Mouse (Mus musculus) heart, embryonic 10.5 days (tissue): ENCODE measurements at regions not wholly inside any gene's neighbourhood (a gene's known extent, or its start where the extent isn't known, plus 50 kb on each side); places are given as distances from the start of the nearest gene placed in this dataset.
A peak's percentile ranks its signal among the peaks of the same experiment; 100 is the strongest.

Experiments used
- DNase-seq: peaks from one replicate; pipeline ENCODE4 v3.0.0-alpha.2; 2017; ENCODE audit warnings: low spot score
- H3K27ac ChIP-seq: fragments of 300-500 bp; sonication (generic); 2 replicates; pipeline ENCODE4 v1.5.1; 2016; ENCODE audit warnings: mild to moderate bottlenecking
- H3K27me3 ChIP-seq: fragments of 300-500 bp; sonication (generic); 2 replicates; pipeline ENCODE4 v1.6.1; 2016; ENCODE audit warnings: mild to moderate bottlenecking; ENCODE audit not compliant: poor library complexity, insufficient read depth, severe bottlenecking
- H3K36me3 ChIP-seq: fragments of 300-500 bp; sonication (generic); 2 replicates; pipeline ENCODE4 v1.6.1; 2016; ENCODE audit warnings: mild to moderate bottlenecking, moderate library complexity
- H3K4me1 ChIP-seq: fragments of 300-500 bp; sonication (generic); 2 replicates; pipeline ENCODE4 v1.6.1; 2016; ENCODE audit warnings: mild to moderate bottlenecking
- H3K4me3 ChIP-seq: fragments of 300-500 bp; sonication (generic); 2 replicates; pipeline ENCODE4 v1.5.1; 2016; ENCODE audit warnings: mild to moderate bottlenecking, moderate library complexity
- H3K9me3 ChIP-seq: fragments of 300-500 bp; sonication (generic); 2 replicates; pipeline ENCODE4 v1.6.1; 2016; ENCODE audit warnings: mild to moderate bottlenecking, moderate library complexity
- WGBS: fragments of 180-500 bp; shearing (Covaris S2); methylation state at CpG from one replicate; pipeline ENCODE4 v1.1.7; 2016; 5-methylcytosine and 5-hydroxymethylcytosine counted together

DNA sequence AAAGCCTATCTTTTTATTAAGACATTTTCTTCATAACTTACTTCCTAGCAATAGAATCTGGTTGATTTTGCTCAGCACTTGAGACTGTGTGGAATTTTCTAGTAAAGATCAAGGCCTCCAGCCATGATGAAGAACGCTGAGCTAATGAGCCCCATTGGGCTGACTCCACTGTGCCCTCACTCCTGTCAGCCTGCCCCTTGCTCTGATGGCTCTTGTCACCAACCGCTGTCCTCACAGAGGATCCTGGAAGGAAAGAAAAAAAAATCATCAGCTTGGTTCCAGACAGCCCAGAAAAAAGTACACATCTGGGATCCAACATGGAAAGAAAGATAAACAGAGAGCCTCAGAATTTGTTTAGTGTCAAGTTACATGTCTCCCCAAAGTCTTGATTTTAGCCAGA, 88.2 kb upstream of the L3mbtl4 start:
- H3K27ac ChIP-seq: no peak overlapping the region
- no peak for DNase-seq
- H3K9me3 ChIP-seq: 0 out of 2 replicates have a peak, but pooled peaks cover 4% of the 10 kb centered on the region
- H3K4me1 ChIP-seq: no peaks in the 10 kb centered on the region
- no peak overlapping the region for H3K4me3 ChIP-seq
- H3K36me3 ChIP-seq: no peaks in the 10 kb centered on the region
- H3K27me3 ChIP-seq: no peaks in the 10 kb centered on the region
- WGBS: 22% methylated on average over 2 of the region's 2 CpGs

DNA sequence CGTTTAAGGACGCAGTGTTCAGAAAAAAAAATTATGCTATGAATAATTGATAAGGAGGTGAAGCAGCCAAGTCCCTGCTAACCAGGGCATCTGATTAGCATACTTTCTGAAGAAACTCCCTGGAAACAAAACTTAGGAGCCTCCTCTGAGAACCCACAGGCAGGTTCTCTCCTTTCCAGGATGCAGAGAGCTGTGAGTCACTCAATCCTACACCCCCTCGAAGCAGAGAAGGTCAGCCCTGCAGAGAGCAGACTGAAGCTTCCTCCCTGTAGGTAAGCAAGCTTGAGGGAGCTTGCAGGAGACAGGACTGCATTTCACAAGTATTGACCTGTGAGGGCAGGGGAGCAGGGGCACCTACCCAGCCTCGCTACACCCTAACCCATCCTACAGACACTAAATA, 83.7 kb upstream of the L3mbtl4 start:
- H3K27me3 ChIP-seq: no peaks in the 10 kb centered on the region
- no peak for DNase-seq
- H3K4me3 ChIP-seq: no peak overlapping the region
- peaks cover 4% of the 10 kb centered on the region; the same call in 1 of the 2 replicates for H3K9me3 ChIP-seq
- no peaks in the 10 kb centered on the region for H3K4me1 ChIP-seq
- H3K36me3 ChIP-seq: no peaks in the 10 kb centered on the region
- no peak overlapping the region for H3K27ac ChIP-seq
- 78% methylated on average over 4 of the region's 4 CpGs for WGBS

DNA sequence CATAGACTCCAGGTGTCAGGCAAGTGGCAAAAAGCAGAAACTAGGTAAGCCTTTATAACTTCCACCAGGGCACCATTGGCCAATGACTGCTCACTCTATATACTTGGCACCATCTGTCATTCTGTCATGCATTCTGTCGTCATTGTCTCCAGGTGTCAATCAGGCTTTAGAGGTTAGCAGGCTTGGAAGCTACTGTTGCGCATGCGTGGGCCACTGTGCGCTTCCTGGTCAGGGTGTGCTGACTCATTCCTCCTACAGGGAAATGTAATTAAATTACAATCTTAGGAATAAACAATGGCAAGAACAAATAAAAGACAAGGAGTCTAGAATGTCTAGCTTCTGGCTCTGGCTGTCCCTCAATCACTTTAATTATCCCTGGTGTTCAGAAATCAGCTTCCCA, 68.1 kb upstream of the L3mbtl4 start:
- H3K27me3 ChIP-seq: no peaks in the 10 kb centered on the region
- H3K36me3 ChIP-seq: no peaks in the 10 kb centered on the region
- H3K27ac ChIP-seq: no peak overlapping the region
- DNase-seq: no peak
- no peaks in the 10 kb centered on the region for H3K9me3 ChIP-seq
- no peak overlapping the region for H3K4me3 ChIP-seq
- 83% methylated on average over 4 of the region's 4 CpGs for WGBS
- no peaks in the 10 kb centered on the region for H3K4me1 ChIP-seq

DNA sequence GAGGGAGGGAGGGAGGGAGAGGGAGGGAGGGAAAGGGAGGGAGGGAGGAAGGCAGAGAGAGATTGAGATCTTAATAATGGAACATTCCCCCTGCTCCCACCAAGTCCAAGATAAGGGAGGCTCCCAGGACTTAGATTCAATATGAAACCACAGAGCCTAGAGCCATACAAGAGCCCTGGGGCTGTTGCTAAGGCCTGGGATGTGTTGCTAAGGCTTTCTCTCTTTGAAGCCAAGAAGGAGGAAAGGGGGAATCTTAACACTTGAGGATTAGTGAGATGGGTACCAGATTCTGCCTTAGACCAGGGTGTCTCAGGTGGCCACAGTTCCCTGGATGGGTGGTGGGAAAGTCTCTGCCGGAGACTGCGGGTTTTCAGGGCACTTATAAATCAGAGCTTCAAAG, 64.8 kb upstream of the L3mbtl4 start:
- Histone ChIP-seq H3K4me3 (no peak overlapping the region), H3K27me3 (no peaks in the 10 kb centered on the region), H3K36me3 (no peaks in the 10 kb centered on the region), H3K27ac (no peak overlapping the region), H3K4me1 (no peaks in the 10 kb centered on the region), H3K9me3 (no peaks in the 10 kb centered on the region)
- WGBS: 10% methylated on average over 2 of the region's 2 CpGs
- no peak for DNase-seq

DNA sequence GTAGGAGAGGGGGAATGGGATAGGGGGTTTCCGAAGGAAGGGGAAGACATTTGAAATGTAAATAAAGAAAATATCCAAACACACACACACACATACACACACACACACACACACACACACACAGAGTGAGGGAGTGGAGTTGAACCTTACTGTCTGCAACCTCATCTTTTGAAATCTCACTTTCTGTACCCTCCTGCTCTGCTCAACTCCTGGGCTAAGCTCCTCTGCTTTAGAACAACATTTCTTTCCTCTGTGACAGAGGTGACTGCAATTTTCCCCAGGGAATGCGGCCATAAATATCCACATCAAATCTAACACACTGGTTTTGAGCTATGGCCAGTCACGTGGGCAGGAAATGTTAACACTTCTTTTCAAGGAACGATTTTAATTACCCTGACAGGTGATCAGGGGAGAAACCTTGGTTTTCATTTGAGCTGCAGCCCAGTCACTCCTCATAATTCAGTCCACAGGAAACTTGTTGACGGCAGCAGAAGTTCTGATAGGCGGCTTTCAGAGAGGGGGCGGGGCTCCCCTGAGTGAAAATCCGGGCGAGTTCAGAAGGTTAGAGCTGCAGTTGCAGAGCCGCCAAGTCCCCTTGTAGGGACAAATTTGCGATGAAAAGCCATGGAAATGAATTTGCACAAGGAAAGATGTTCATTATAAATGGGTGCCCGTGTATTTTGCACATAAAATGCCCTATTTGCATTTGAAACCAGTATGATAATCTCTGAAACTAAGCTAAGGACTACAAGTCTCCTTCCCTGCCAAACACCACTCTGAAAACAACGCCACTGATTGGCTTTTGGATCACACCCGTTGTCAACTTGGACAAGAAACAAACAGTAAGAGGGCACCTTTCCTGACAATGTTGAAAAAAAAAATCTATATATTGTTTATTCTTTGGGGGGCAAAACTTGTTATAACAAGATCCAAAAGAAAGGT, 63.0 kb upstream of the L3mbtl4 start:
- H3K27me3 ChIP-seq: no peaks in the 10 kb centered on the region
- 24% methylated on average over 14 of the region's 14 CpGs for WGBS
- H3K4me3 ChIP-seq: peak overlapping the region; percentile 40
- no peaks in the 10 kb centered on the region for H3K4me1 ChIP-seq
- no peaks in the 10 kb centered on the region for H3K9me3 ChIP-seq
- H3K36me3 ChIP-seq: no peaks in the 10 kb centered on the region
- H3K27ac ChIP-seq: no peak overlapping the region
- DNase-seq: peak; percentile 75

DNA sequence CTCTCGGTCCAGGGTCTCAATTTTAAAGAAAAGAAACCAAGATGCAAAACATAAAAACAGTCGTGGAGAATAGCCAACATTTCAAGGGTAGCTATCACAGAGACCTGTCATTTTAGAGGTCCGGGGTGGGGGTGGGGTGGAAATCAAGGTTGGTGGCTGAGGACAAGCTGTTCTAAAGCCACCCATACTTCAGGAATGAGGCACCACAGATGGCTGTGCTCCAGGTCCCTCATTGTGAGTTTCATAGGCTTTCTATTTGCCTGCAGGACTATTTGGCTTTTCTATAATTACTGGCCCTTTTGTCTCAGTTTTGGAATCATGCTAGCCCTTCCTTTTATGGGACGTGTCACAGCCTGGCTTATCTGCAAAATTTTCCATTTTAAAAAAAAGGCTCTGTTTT, 55.4 kb upstream of the L3mbtl4 start:
- no peaks in the 10 kb centered on the region for H3K36me3 ChIP-seq
- WGBS: 79% methylated on average over 4 of the region's 4 CpGs
- H3K27me3 ChIP-seq: no peaks in the 10 kb centered on the region
- DNase-seq: no peak
- H3K4me3 ChIP-seq: no peak overlapping the region
- H3K4me1 ChIP-seq: no peaks in the 10 kb centered on the region
- no peak overlapping the region for H3K27ac ChIP-seq
- peaks cover 3% of the 10 kb centered on the region for H3K9me3 ChIP-seq

DNA sequence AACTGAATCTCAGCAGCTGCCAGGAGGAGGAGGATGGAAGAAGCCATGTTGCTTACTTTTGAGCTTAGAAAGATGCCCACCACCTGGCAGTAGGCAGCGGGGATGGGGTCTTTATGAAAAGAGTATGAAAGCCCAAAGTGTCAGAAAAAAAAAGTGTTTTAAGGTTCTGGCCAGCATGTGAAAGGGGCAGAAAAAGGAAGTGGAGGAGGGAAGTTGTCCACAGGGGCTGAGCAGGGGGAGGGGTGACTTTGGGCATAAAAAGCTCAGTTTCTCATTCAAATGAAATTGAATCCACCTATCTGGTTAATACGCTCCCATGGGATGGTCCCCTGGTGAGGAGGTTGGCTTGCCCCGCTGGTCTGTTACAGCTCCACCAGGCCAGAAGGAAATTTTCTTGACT, 50.4 kb upstream of the L3mbtl4 start:
- WGBS: 90% methylated on average over 3 of the region's 3 CpGs
- peaks cover 13% of the 10 kb centered on the region for H3K9me3 ChIP-seq
- no peaks in the 10 kb centered on the region for H3K27me3 ChIP-seq
- no peak for DNase-seq
- no peak overlapping the region for H3K4me3 ChIP-seq
- no peaks in the 10 kb centered on the region for H3K36me3 ChIP-seq
- no peaks in the 10 kb centered on the region for H3K4me1 ChIP-seq
- H3K27ac ChIP-seq: no peak overlapping the region
